Mouse (Mus musculus) layer of hippocampus, postnatal 14 days (tissue): ENCODE results near the gene Mcm6. TPM values are rescaled to one million over a fixed set of nuclear protein-coding genes. Genes with fewer than 3 reads are reported as not detected.

Source experiments
- DNase-seq, 2 experiments: peaks; one replicate each; pipeline ENCODE4 v3.0.0; 2021 to 2022; ENCODE audit warnings: low spot score in 2 of 2, mixed read lengths in 1 of 2
- total RNA-seq, 2 experiments: library from RNA; stranded (reverse); gene quantifications; 2 replicates each; pipeline ENCODE4 v1.2.3; 2021

Gene Mcm6
- total RNA-seq, 2 experiments from 2014 or later, result 11.2 to 14.1 TPM

- no peak for DNase-seq
Measured at GRCm38 (mm10) chr1:128337708-128338320, 21.6 kb downstream of the Mcm6 start.

- DNase-seq, result no peak
Measured at GRCm38 (mm10) chr1:128330313-128330712, 29.2 kb downstream of the Mcm6 start.

GRCm38 (mm10) chr1:128328218-128328617, 31.2 kb downstream of the Mcm6 start, which contains the start of gene Lct:
Lct (minus strand) TSS chr1:128328318.
- DNase-seq, result no peak

- no peak for DNase-seq
Measured at GRCm38 (mm10) chr1:128327165-128327564, 32.3 kb downstream of the Mcm6 start.

GRCm38 (mm10) chr1:128324776-128325175, 34.7 kb downstream of the Mcm6 start:
- peak; percentile 29 to 73 for DNase-seq

GRCm38 (mm10) chr1:128323026-128323643, 36.3 kb downstream of the Mcm6 start:
- no peak for DNase-seq

- peak in 1 of 2 experiments; percentile 33 for DNase-seq
Measured at GRCm38 (mm10) chr1:128319266-128319665, 40.2 kb downstream of the Mcm6 start.

- DNase-seq, result no peak
Measured at GRCm38 (mm10) chr1:128314665-128315064, 44.8 kb downstream of the Mcm6 start.

GRCm38 (mm10) chr1:128309043-128309442, 50.4 kb downstream of the Mcm6 start:
- DNase-seq, result no peak

GRCm38 (mm10) chr1:128303900-128304299, 55.6 kb downstream of the Mcm6 start:
- DNase-seq, result peak; percentile 26 to 52

- no peak for DNase-seq
Measured at GRCm38 (mm10) chr1:128295717-128296528, 63.5 kb downstream of the Mcm6 start.

GRCm38 (mm10) chr1:128295296-128295695, 64.2 kb downstream of the Mcm6 start:
- no peak for DNase-seq

GRCm38 (mm10) chr1:128293524-128293923, 65.9 kb downstream of the Mcm6 start:
- DNase-seq, result no peak

GRCm38 (mm10) chr1:128290295-128290694, 69.2 kb downstream of the Mcm6 start:
- DNase-seq, result peak; percentile 43 to 65

GRCm38 (mm10) chr1:128285136-128285535, 74.3 kb downstream of the Mcm6 start:
- no peak for DNase-seq

- no peak for DNase-seq
Measured at GRCm38 (mm10) chr1:128284157-128284690, 75.2 kb downstream of the Mcm6 start.

- no peak for DNase-seq
Measured at GRCm38 (mm10) chr1:128282924-128283323, 76.5 kb downstream of the Mcm6 start.

- no peak for DNase-seq
Measured at GRCm38 (mm10) chr1:128281753-128282152, 77.7 kb downstream of the Mcm6 start.
